Mouse (Mus musculus): ENCODE data around the gene Timm29. TPM values are rescaled to one million over a fixed set of nuclear protein-coding genes. Genes with fewer than 3 reads are reported as not detected.

Timm29 gene
- polyA plus RNA-seq, 1 experiment from 2014 or later: 53.9 TPM

DNA sequence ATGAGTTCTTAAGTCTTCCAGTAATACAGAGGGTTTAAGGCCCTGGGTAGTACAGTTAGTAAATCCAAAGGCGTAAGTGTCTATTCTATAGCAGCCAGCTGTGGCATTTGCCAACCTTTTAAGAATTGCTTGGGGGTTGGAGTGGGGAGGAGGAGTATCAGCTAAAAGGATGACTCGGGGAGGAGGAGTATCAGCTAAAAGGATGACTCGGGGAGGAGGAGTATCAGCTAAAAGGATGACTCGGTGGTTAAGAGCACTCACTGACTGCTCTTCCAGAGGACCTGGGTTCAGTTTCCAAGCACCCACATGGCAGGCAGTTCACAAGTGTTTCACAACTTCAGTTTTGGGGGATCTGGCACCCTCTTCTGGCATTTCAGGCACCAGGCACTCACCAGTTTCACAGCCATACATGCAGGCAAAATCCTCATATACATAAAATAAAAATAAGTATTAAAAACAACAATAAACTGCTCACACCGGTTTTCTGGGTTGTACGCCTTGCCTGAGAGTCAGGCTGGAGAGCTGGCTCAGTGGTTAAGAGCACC lies 37.3 kb upstream of the Timm29 start:
- no peaks in the 10 kb centered on the region for H3K27me3 ChIP-seq (ENCODE audit: control insufficient read depth, insufficient read depth, low read length)
- WGBS: 87% methylated on average over 6 of the region's 6 CpGs
- H3K9ac ChIP-seq (ENCODE audit: low read depth, low read length): no peak overlapping the region
- ATAC-seq (ENCODE audit: low FRiP score) (no peak), DNase-seq (ENCODE audit: low spot score) (no peak)
- 0 out of 2 replicates have a peak, but pooled peaks cover 3% of the 10 kb centered on the region for H3K36me3 ChIP-seq (ENCODE audit: control insufficient read depth, insufficient read depth, low read length)
- no peak overlapping the region for H3K4me2 ChIP-seq (replicated peaks; ENCODE audit: low read depth, low read length)
- no peak overlapping the region for H3K27ac ChIP-seq (ENCODE audit: low read depth, low read length)
- H3K9me3 ChIP-seq (ENCODE audit: control insufficient read depth, low read length): no peaks in the 10 kb centered on the region
- no peaks in the 10 kb centered on the region for H3K4me1 ChIP-seq (replicated peaks; ENCODE audit: control insufficient read depth, insufficient read depth, low read length)
- no peak overlapping the region for H3K4me3 ChIP-seq (ENCODE audit: low read depth, low read length)

GRCm38 (mm10) chr9:21556996-21557395 lies 35.5 kb upstream of the Timm29 start:
- Histone ChIP-seq H3K9ac (ENCODE audit: low read depth, low read length) (no peak overlapping the region), H3K27me3 (ENCODE audit: control insufficient read depth, insufficient read depth, low read length) (no peaks in the 10 kb centered on the region), H3K4me1 (replicated peaks; ENCODE audit: control insufficient read depth, insufficient read depth, low read length) (no peaks in the 10 kb centered on the region), H3K4me3 (ENCODE audit: low read depth, low read length) (no peak overlapping the region), H3K4me2 (replicated peaks; ENCODE audit: low read depth, low read length) (no peak overlapping the region), H3K9me3 (ENCODE audit: control insufficient read depth, low read length) (no peaks in the 10 kb centered on the region), H3K27ac (ENCODE audit: low read depth, low read length) (no peak overlapping the region), H3K36me3 (ENCODE audit: control insufficient read depth, insufficient read depth, low read length) (0 out of 2 replicates have a peak, but pooled peaks cover 3% of the 10 kb centered on the region)
- ATAC-seq (ENCODE audit: low FRiP score): no peak
- 91% methylated on average over 2 of the region's 2 CpGs for WGBS
- no peak for DNase-seq (ENCODE audit: low spot score)

GRCm38 (mm10) chr9:21557556-21557955 lies 35.0 kb upstream of the Timm29 start:
- ATAC-seq (ENCODE audit: low FRiP score): no peak

DNA sequence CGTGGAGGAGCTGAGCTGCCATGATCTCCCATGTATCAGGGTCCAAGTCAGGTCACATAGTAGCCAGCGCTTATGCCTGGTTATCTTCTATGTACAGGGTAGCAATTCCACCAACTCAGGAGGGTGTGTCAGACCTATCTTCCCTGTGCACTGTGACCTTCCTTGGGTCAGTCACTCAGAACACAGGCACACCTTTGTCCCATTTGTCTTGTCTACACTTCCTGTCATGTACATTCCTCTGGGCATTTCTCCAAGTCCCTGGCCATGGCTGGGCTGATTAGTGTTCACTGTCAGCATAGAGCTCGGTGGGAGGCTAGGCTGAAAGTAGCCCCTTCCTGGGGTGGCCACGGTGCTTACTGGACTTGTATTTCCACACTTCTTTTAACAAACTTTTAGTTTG lies 34.2 kb upstream of the Timm29 start:
- no peak overlapping the region for H3K4me3 ChIP-seq (ENCODE audit: low read depth, low read length)
- ATAC-seq (ENCODE audit: low FRiP score) (no peak), DNase-seq (ENCODE audit: low spot score) (no peak)
- H3K9me3 ChIP-seq (ENCODE audit: control insufficient read depth, low read length): no peaks in the 10 kb centered on the region
- no peak overlapping the region for H3K27ac ChIP-seq (ENCODE audit: low read depth, low read length)
- 0 out of 2 replicates have a peak, but pooled peaks cover 3% of the 10 kb centered on the region for H3K36me3 ChIP-seq (ENCODE audit: control insufficient read depth, insufficient read depth, low read length)
- H3K4me2 ChIP-seq (replicated peaks; ENCODE audit: low read depth, low read length): no peak overlapping the region
- 87% methylated on average over 4 of the region's 4 CpGs for WGBS
- H3K4me1 ChIP-seq (replicated peaks; ENCODE audit: control insufficient read depth, insufficient read depth, low read length): no peaks in the 10 kb centered on the region
- H3K9ac ChIP-seq (ENCODE audit: low read depth, low read length): no peak overlapping the region
- no peaks in the 10 kb centered on the region for H3K27me3 ChIP-seq (ENCODE audit: control insufficient read depth, insufficient read depth, low read length)

More at GRCm38 (mm10) chr9:21557556-21557955, 35.0 kb upstream of the Timm29 start:
- H3K4me1 ChIP-seq (replicated peaks; ENCODE audit: control insufficient read depth, insufficient read depth, low read length): no peaks in the 10 kb centered on the region
- H3K4me3 ChIP-seq (ENCODE audit: low read depth, low read length): no peak overlapping the region
- no peaks in the 10 kb centered on the region for H3K27me3 ChIP-seq (ENCODE audit: control insufficient read depth, insufficient read depth, low read length)
- no peaks in the 10 kb centered on the region for H3K9me3 ChIP-seq (ENCODE audit: control insufficient read depth, low read length)
- H3K27ac ChIP-seq (ENCODE audit: low read depth, low read length): no peak overlapping the region
- DNase-seq (ENCODE audit: low spot score): no peak
- no peak overlapping the region for H3K9ac ChIP-seq (ENCODE audit: low read depth, low read length)
- 0 out of 2 replicates have a peak, but pooled peaks cover 3% of the 10 kb centered on the region for H3K36me3 ChIP-seq (ENCODE audit: control insufficient read depth, insufficient read depth, low read length)
- no peak overlapping the region for H3K4me2 ChIP-seq (replicated peaks; ENCODE audit: low read depth, low read length)
- WGBS: 85% methylated on average over 2 of the region's 2 CpGs

GRCm38 (mm10) chr9:21559151-21559550 lies 33.4 kb upstream of the Timm29 start:
- Histone ChIP-seq H3K27ac (ENCODE audit: low read depth, low read length) (no peak overlapping the region), H3K27me3 (ENCODE audit: control insufficient read depth, insufficient read depth, low read length) (no peaks in the 10 kb centered on the region), H3K4me3 (ENCODE audit: low read depth, low read length) (no peak overlapping the region), H3K36me3 (ENCODE audit: control insufficient read depth, insufficient read depth, low read length) (0 out of 2 replicates have a peak, but pooled peaks cover 3% of the 10 kb centered on the region), H3K4me1 (replicated peaks; ENCODE audit: control insufficient read depth, insufficient read depth, low read length) (no peaks in the 10 kb centered on the region), H3K9me3 (ENCODE audit: control insufficient read depth, low read length) (no peaks in the 10 kb centered on the region), H3K9ac (ENCODE audit: low read depth, low read length) (no peak overlapping the region), H3K4me2 (replicated peaks; ENCODE audit: low read depth, low read length) (no peak overlapping the region)
- ATAC-seq (ENCODE audit: low FRiP score) (no peak), DNase-seq (ENCODE audit: low spot score) (no peak)
- WGBS: 95% methylated on average over 3 of the region's 3 CpGs

DNA sequence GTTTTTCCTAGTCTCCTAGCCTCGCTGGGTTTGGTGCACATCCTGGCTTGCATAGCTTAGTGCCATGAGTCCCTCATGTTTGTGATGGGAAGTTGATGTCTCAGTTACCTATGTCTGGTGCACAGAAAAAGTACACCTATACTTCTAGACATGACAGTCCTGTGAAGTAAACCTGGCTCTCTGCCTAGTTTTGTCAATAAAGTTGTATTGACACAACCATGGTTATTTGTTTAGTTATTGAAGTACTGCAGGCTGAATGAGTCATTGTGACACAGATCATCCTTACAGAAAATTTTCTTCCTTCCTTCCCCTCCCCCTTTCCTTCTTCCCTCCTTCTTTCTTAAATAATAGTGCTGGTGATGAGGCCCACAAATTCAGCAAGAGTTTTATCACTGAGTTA lies 28.1 kb upstream of the Timm29 start:
- H3K4me2 ChIP-seq (replicated peaks; ENCODE audit: low read depth, low read length): no peak overlapping the region
- no peaks in the 10 kb centered on the region for H3K9me3 ChIP-seq (ENCODE audit: control insufficient read depth, low read length)
- no peaks in the 10 kb centered on the region for H3K36me3 ChIP-seq (ENCODE audit: control insufficient read depth, insufficient read depth, low read length)
- ATAC-seq (ENCODE audit: low FRiP score) (no peak), DNase-seq (ENCODE audit: low spot score) (no peak)
- no peak overlapping the region for H3K9ac ChIP-seq (ENCODE audit: low read depth, low read length)
- H3K27me3 ChIP-seq (ENCODE audit: control insufficient read depth, insufficient read depth, low read length): no peaks in the 10 kb centered on the region
- no peak overlapping the region for H3K4me3 ChIP-seq (ENCODE audit: low read depth, low read length)
- H3K27ac ChIP-seq (ENCODE audit: low read depth, low read length): no peak overlapping the region
- 90% methylated on average over 1 of the region's 1 CpGs for WGBS
- no peaks in the 10 kb centered on the region for H3K4me1 ChIP-seq (replicated peaks; ENCODE audit: control insufficient read depth, insufficient read depth, low read length)

- Histone ChIP-seq H3K27ac (ENCODE audit: low read depth, low read length) (no peak overlapping the region), H3K4me1 (replicated peaks; ENCODE audit: control insufficient read depth, insufficient read depth, low read length) (no peaks in the 10 kb centered on the region), H3K9me3 (ENCODE audit: control insufficient read depth, low read length) (no peaks in the 10 kb centered on the region), H3K4me3 (ENCODE audit: low read depth, low read length) (no peak overlapping the region), H3K27me3 (ENCODE audit: control insufficient read depth, insufficient read depth, low read length) (no peaks in the 10 kb centered on the region), H3K36me3 (ENCODE audit: control insufficient read depth, insufficient read depth, low read length) (0 out of 2 replicates have a peak, but pooled peaks cover 5% of the 10 kb centered on the region), H3K4me2 (replicated peaks; ENCODE audit: low read depth, low read length) (no peak overlapping the region), H3K9ac (ENCODE audit: low read depth, low read length) (no peak overlapping the region)
- ATAC-seq (ENCODE audit: low FRiP score): no peak
- no peak for DNase-seq (ENCODE audit: low spot score)
- WGBS: 84% methylated on average over 4 of the region's 4 CpGs
These were observed 27.4 kb upstream of the Timm29 start for GRCm38 (mm10) chr9:21565004-21565586.

DNA sequence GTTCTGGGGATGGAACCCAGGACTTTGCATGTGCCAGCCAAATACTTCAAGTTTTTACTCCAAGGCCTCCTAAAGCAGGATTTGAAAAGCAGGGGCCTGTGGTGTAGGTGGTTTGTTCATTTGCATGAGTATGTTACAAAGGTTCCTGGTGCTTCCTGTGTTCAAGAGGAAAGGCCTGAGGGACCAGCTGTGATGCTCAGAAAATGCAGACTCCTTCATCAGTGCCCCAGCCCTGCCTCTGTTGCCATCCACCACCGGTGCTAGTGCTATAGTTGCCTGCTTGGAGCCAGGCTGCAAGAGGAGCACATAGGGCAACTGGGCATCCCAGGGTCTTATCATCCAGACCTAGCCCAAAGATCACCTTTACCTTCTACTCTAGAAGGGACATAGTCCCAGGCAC lies 26.0 kb upstream of the Timm29 start:
- H3K36me3 ChIP-seq (ENCODE audit: control insufficient read depth, insufficient read depth, low read length): 0 out of 2 replicates have a peak, but pooled peaks cover 8% of the 10 kb centered on the region

GRCm38 (mm10) chr9:21567051-21567450 lies 25.5 kb upstream of the Timm29 start:
- no peaks in the 10 kb centered on the region for H3K4me1 ChIP-seq (replicated peaks; ENCODE audit: control insufficient read depth, insufficient read depth, low read length)
- no peak for ATAC-seq (ENCODE audit: low FRiP score)
- H3K4me2 ChIP-seq (replicated peaks; ENCODE audit: low read depth, low read length): no peak overlapping the region
- no peak for DNase-seq (ENCODE audit: low spot score)
- H3K9ac ChIP-seq (ENCODE audit: low read depth, low read length): no peak overlapping the region
- no peaks in the 10 kb centered on the region for H3K27me3 ChIP-seq (ENCODE audit: control insufficient read depth, insufficient read depth, low read length)
- H3K9me3 ChIP-seq (ENCODE audit: control insufficient read depth, low read length): no peaks in the 10 kb centered on the region
- no peak overlapping the region for H3K27ac ChIP-seq (ENCODE audit: low read depth, low read length)
- 97% methylated on average over 2 of the region's 2 CpGs for WGBS
- H3K36me3 ChIP-seq (ENCODE audit: control insufficient read depth, insufficient read depth, low read length): 0 out of 2 replicates have a peak, but pooled peaks cover 8% of the 10 kb centered on the region
- H3K4me3 ChIP-seq (ENCODE audit: low read depth, low read length): no peak overlapping the region

More for the DNA sequence above, 26.0 kb upstream of the Timm29 start:
- no peaks in the 10 kb centered on the region for H3K4me1 ChIP-seq (replicated peaks; ENCODE audit: control insufficient read depth, insufficient read depth, low read length)
- WGBS: 77% methylated on average over 1 of the region's 1 CpGs
- H3K9ac ChIP-seq (ENCODE audit: low read depth, low read length): no peak overlapping the region
- H3K4me3 ChIP-seq (ENCODE audit: low read depth, low read length): no peak overlapping the region
- H3K27ac ChIP-seq (ENCODE audit: low read depth, low read length): no peak overlapping the region
- DNase-seq (ENCODE audit: low spot score): no peak
- H3K4me2 ChIP-seq (replicated peaks; ENCODE audit: low read depth, low read length): no peak overlapping the region
- no peak for ATAC-seq (ENCODE audit: low FRiP score)
- H3K27me3 ChIP-seq (ENCODE audit: control insufficient read depth, insufficient read depth, low read length): no peaks in the 10 kb centered on the region
- no peaks in the 10 kb centered on the region for H3K9me3 ChIP-seq (ENCODE audit: control insufficient read depth, low read length)

Data from hindbrain, embryonic 11.5 days (tissue).